Comparison of ENCODE assay signal across 11 mouse cellular contexts in genomic region chrX:11999951-12000350, GRCm38 (mm10).
DNase-seq lines count a peak whose midpoint lies in the region; ATAC-seq and TF ChIP-seq lines count a peak whose summit lies in the region.
"Had no signal": no experiment of that assay in that cellular context is flagged by ENCODE, and none has a peak within 500 bp of the region (broad histone marks: within the 10 kb centered on the region; RNA-seq: fewer than 3 reads in every experiment).

No protein-coding gene starts in this region.

- H3K9me3 ChIP-seq in erythroblast, embryonic 14.5 days (ENCODE audit: control insufficient read depth, low read length) = no peaks in the 10 kb centered on the region
- no peaks in the 10 kb centered on the region for H3K9me3 ChIP-seq in forebrain, embryonic 15.5 days
- no peaks in the 10 kb centered on the region for H3K9me3 ChIP-seq in liver, postnatal 0 days (ENCODE audit: low read length)
- H3K9me3 ChIP-seq in lung, postnatal 0 days (ENCODE audit: low read length) = no peaks in the 10 kb centered on the region

- DNase-seq in MN1 (ENCODE audit: low spot score) = peak; percentile 71
- DNase-seq in liver, postnatal 0 days = no peak
- DNase-seq in kidney, adult 18-20 months = no peak
- DNase-seq in lung, postnatal 0 days (ENCODE audit: low spot score) = no peak
- no peak for DNase-seq in thymus, postnatal 14 days
- DNase-seq: gastrocnemius, postnatal 36 days; kidney, postnatal 14 days; spleen, adult 18-20 months had no signal

- peak overlapping the region; percentile 13; the same call in 1 of the 2 replicates for H3K4me2 ChIP-seq in forebrain, embryonic 15.5 days (replicated peaks)
- H3K4me2 ChIP-seq in liver, postnatal 0 days (ENCODE audit: low read depth, low read length) = peak overlapping the region; percentile 76; the same call in 1 of the 2 replicates
- no peak overlapping the region for H3K4me2 ChIP-seq in lung, postnatal 0 days (replicated peaks; ENCODE audit: low read depth, low read length)

- peaks cover 97% of the 10 kb centered on the region for H3K4me1 ChIP-seq in erythroblast, embryonic 14.5 days (ENCODE audit: control insufficient read depth)
- H3K4me1 ChIP-seq in forebrain, embryonic 15.5 days = peaks cover 59% of the 10 kb centered on the region
- H3K4me1 ChIP-seq in liver, postnatal 0 days (ENCODE audit: insufficient read depth) = peaks cover 19% of the 10 kb centered on the region
- no peaks in the 10 kb centered on the region for H3K4me1 ChIP-seq in lung, postnatal 0 days (ENCODE audit: insufficient read depth, low read depth, low read length)

- H3K4me3 ChIP-seq in erythroblast, embryonic 14.5 days (replicated peaks) = peak overlapping the region; percentile 66
- no peak overlapping the region for H3K4me3 ChIP-seq in forebrain, embryonic 15.5 days
- no peak overlapping the region for H3K4me3 ChIP-seq in liver, postnatal 0 days (ENCODE audit: low read depth, low read length)
- H3K4me3 ChIP-seq in lung, postnatal 0 days (ENCODE audit: low read depth, low read length) = no peak overlapping the region

- H3K27me3 ChIP-seq in erythroblast, embryonic 14.5 days (ENCODE audit: control insufficient read depth) = peaks cover 36% of the 10 kb centered on the region
- peaks cover 3% of the 10 kb centered on the region for H3K27me3 ChIP-seq in forebrain, embryonic 15.5 days
- peaks cover 13% of the 10 kb centered on the region; the same call in 1 of the 2 replicates for H3K27me3 ChIP-seq in liver, postnatal 0 days (ENCODE audit: insufficient read depth, low read length)
- no peaks in the 10 kb centered on the region; the same call in 1 of the 2 replicates for H3K27me3 ChIP-seq in lung, postnatal 0 days (replicated peaks; ENCODE audit: insufficient read depth, low read length)

- no peak for TF ChIP-seq EP300 in liver, postnatal 0 days (IDR thresholded peaks at IDR 0.05; ENCODE audit: low read depth)
- no peak for TF ChIP-seq EP300 in lung, postnatal 0 days (IDR thresholded peaks at IDR 0.05)

- no peak overlapping the region for H3K9ac ChIP-seq in forebrain, embryonic 15.5 days (replicated peaks)
- H3K9ac ChIP-seq in liver, postnatal 0 days (replicated peaks) = no peak overlapping the region
- no peak overlapping the region for H3K9ac ChIP-seq in lung, postnatal 0 days (replicated peaks; ENCODE audit: low read depth)

- peak overlapping the region; percentile 82 for H3K27ac ChIP-seq in forebrain, embryonic 15.5 days (replicated peaks)
- no peak overlapping the region for H3K27ac ChIP-seq in liver, postnatal 0 days (ENCODE audit: low read depth)
- H3K27ac ChIP-seq in lung, postnatal 0 days (ENCODE audit: low read length) = no peak overlapping the region

- ATAC-seq in erythroblast, adult 5-6 weeks (replicated peaks; ENCODE audit: low FRiP score, poor library complexity, severe bottlenecking) = no peak
- 0 out of 2 replicates have a peak, but pooled peaks have one; percentile 4 for ATAC-seq in forebrain, embryonic 15.5 days (replicated peaks)
- no peak for ATAC-seq in liver, postnatal 0 days
- ATAC-seq in lung, postnatal 0 days = no peak

- H3K36me3 ChIP-seq in erythroblast, embryonic 14.5 days (ENCODE audit: control insufficient read depth) = peaks cover 5% of the 10 kb centered on the region
- no peaks in the 10 kb centered on the region for H3K36me3 ChIP-seq in forebrain, embryonic 15.5 days
- H3K36me3 ChIP-seq in liver, postnatal 0 days (replicated peaks; ENCODE audit: insufficient read depth, low read length) = no peaks in the 10 kb centered on the region
- no peaks in the 10 kb centered on the region for H3K36me3 ChIP-seq in lung, postnatal 0 days (ENCODE audit: insufficient read depth, low read length)

- no peak for TF ChIP-seq CTCF in liver, postnatal 0 days (IDR thresholded peaks at IDR 0.05; ENCODE audit: low read depth)
- no peak for TF ChIP-seq CTCF in lung, postnatal 0 days (IDR thresholded peaks at IDR 0.05)

- WGBS in forebrain, embryonic 15.5 days = 14% methylated on average over 19 of the region's 19 CpGs
- WGBS in liver, postnatal 0 days (ENCODE audit: insufficient replicate concordance) = 60% methylated on average over 19 of the region's 19 CpGs
- 67% methylated on average over 19 of the region's 19 CpGs for WGBS in lung, postnatal 0 days
